Mouse (Mus musculus): ENCODE results near the gene Ndufs3. TPM values are rescaled to one million over a fixed set of nuclear protein-coding genes. Genes with fewer than 3 reads are reported as not detected.

Ndufs3 gene
- total and polyA plus RNA-seq, 3 experiments = 133 to 185 (median 182) TPM

GRCm38 (mm10) chr2:90850401-90850800, 54.2 kb downstream of the Ndufs3 start:
- in situ Hi-C loops (cut with MboI; ENCODE audit: low pct_ligation_motif_present, low pct_unique_long_range_greater_than_20kb, low sequenced_read_pairs) (no loop called here), dilution Hi-C loops (cut with MboI; ENCODE audit: extremely low pct_ligation_motif_present, extremely low pct_unique_long_range_greater_than_20kb, low sequenced_read_pairs) (no loop called here)
- Histone ChIP-seq H3K79me2 (replicated peaks; ENCODE audit: control insufficient read depth, extremely low read depth, insufficient read depth, poor library complexity, severe bottlenecking) (peaks cover 24% of the 10 kb centered on the region), H3K27me3 (replicated peaks) (no peaks in the 10 kb centered on the region), H3K9me3 (replicated peaks; ENCODE audit: low read length) (no peaks in the 10 kb centered on the region), H3K4me1 (ENCODE audit: control insufficient read depth in 1 of 2, insufficient read depth in 2 of 2) (peaks cover 0 to 29% of the 10 kb centered on the region in 2 experiments; a peak in 2 of 4 replicates), H3K4me3 (replicated peaks in 1 of 3; ENCODE audit: low read depth in 2 of 3, low read length in 2 of 3, poor library complexity in 1 of 3) (no peak overlapping the region), H3K4me2 (ENCODE audit: insufficient read depth, low read depth, poor library complexity, severe bottlenecking) (no peak overlapping the region), H3K27ac (ENCODE audit: insufficient read depth, low read depth) (no peak overlapping the region), H3K36me3 (replicated peaks in 1 of 2; ENCODE audit: control insufficient read depth in 1 of 2, insufficient read depth in 1 of 2, low read length in 1 of 2) (peaks cover 32 to 59% of the 10 kb centered on the region in 2 experiments), H3K9ac (ENCODE audit: insufficient read depth, low read depth) (no peak overlapping the region)
- TF ChIP-seq RCOR1 (conservative IDR thresholded peaks at IDR 0.05; ENCODE audit: low read depth, low read length) (no peak), POLR2AphosphoS2 (IDR thresholded peaks at IDR 0.05; ENCODE audit: low read depth, low read length) (no peak), POLR2A (IDR thresholded peaks at IDR 0.05; ENCODE audit: low read depth, low read length) (no peak), PAX5 (IDR thresholded peaks at IDR 0.05; ENCODE audit: low read length) (no peak), MAFK (IDR thresholded peaks at IDR 0.05; ENCODE audit: insufficient replicate concordance, low read length) (no peak), GABPA (IDR thresholded peaks at IDR 0.05; ENCODE audit: insufficient replicate concordance, low read depth, low read length) (no peak), HCFC1 (IDR thresholded peaks at IDR 0.05; ENCODE audit: low read depth, low read length) (no peak)
- no peak for DNase-seq (ENCODE audit: extremely low read depth)

- Histone ChIP-seq H3K36me3 (replicated peaks in 1 of 2; ENCODE audit: control insufficient read depth in 1 of 2, insufficient read depth in 1 of 2, low read length in 1 of 2) (peaks cover 22 to 40% of the 10 kb centered on the region in 2 experiments), H3K27me3 (replicated peaks) (no peaks in the 10 kb centered on the region), H3K79me2 (replicated peaks; ENCODE audit: control insufficient read depth, extremely low read depth, insufficient read depth, poor library complexity, severe bottlenecking) (peaks cover 20% of the 10 kb centered on the region), H3K4me2 (ENCODE audit: insufficient read depth, low read depth, poor library complexity, severe bottlenecking) (peak overlapping the region; percentile 93), H3K9me3 (replicated peaks; ENCODE audit: low read length) (no peaks in the 10 kb centered on the region), H3K4me3 (replicated peaks in 1 of 3; ENCODE audit: low read depth in 2 of 3, low read length in 2 of 3, poor library complexity in 1 of 3) (peak overlapping the region in 2 of 3 experiments; percentile 74 to 85), H3K27ac (ENCODE audit: insufficient read depth, low read depth) (no peak overlapping the region), H3K9ac (ENCODE audit: insufficient read depth, low read depth) (peak overlapping the region; percentile 51), H3K4me1 (ENCODE audit: control insufficient read depth in 1 of 2, insufficient read depth in 2 of 2) (peaks cover 0 to 29% of the 10 kb centered on the region in 2 experiments; a peak in 2 of 4 replicates)
- in situ Hi-C loops (cut with MboI; ENCODE audit: low pct_ligation_motif_present, low pct_unique_long_range_greater_than_20kb, low sequenced_read_pairs) (no loop called here), dilution Hi-C loops (cut with MboI; ENCODE audit: extremely low pct_ligation_motif_present, extremely low pct_unique_long_range_greater_than_20kb, low sequenced_read_pairs) (no loop called here)
- TF ChIP-seq ETS1 (conservative IDR thresholded peaks at IDR 0.05; ENCODE audit: low read depth, low read length) (no peak), JUND (conservative IDR thresholded peaks at IDR 0.05; ENCODE audit: low read depth, low read length) (no peak), SMC3 (IDR thresholded peaks at IDR 0.05; ENCODE audit: low read depth, low read length) (no peak), POLR2AphosphoS2 (IDR thresholded peaks at IDR 0.05; ENCODE audit: low read depth, low read length) (no peak), EP300 (IDR thresholded peaks at IDR 0.05; ENCODE audit: low read length) (no peak), SIN3A (IDR thresholded peaks at IDR 0.05; ENCODE audit: low read length) (no peak), TCF12 (IDR thresholded peaks at IDR 0.05; ENCODE audit: low read depth, low read length) (no peak), ZMIZ1 (IDR thresholded peaks at IDR 0.05; ENCODE audit: low read depth, low read length) (no peak), ELF1 (IDR thresholded peaks at IDR 0.05; ENCODE audit: low read depth, low read length) (no peak), ZC3H11A (IDR thresholded peaks at IDR 0.05; ENCODE audit: low read depth, low read length) (no peak), RAD21 (IDR thresholded peaks at IDR 0.05; ENCODE audit: low read depth, low read length) (no peak), POLR2A (IDR thresholded peaks at IDR 0.05; ENCODE audit: low read depth, low read length) (no peak), MAZ (IDR thresholded peaks at IDR 0.05; ENCODE audit: low read depth, low read length) (no peak)
- DNase-seq (ENCODE audit: extremely low read depth) = no peak
Measured at GRCm38 (mm10) chr2:90848331-90848730, 56.3 kb downstream of the Ndufs3 start.
